Mouse (Mus musculus) cortical plate, adult 2 months (tissue): ENCODE measurements around the gene Slc25a27. TPM values are rescaled to one million over a fixed set of nuclear protein-coding genes. Genes with fewer than 3 reads are reported as not detected.
A peak's percentile ranks its signal among the peaks of the same experiment; 100 is the strongest.

Experiments used
- H3K27ac ChIP-seq: fragments of 200-500 bp; 2 replicates; pipeline ENCODE4 v1.5.1; 2012; ENCODE audit warnings: low read length, control low read depth, inconsistent platforms; ENCODE audit not compliant: insufficient read depth
- H3K4me1 ChIP-seq: fragments of 200-500 bp; 2 replicates; pipeline ENCODE4 v1.6.1; 2011; ENCODE audit warnings: low read length; ENCODE audit not compliant: control insufficient read depth, insufficient read depth
- H3K4me3 ChIP-seq: fragments of 200-500 bp; 2 replicates; pipeline ENCODE4 v1.5.1; 2011; ENCODE audit warnings: mild to moderate bottlenecking, low read length, control low read depth; ENCODE audit not compliant: insufficient read depth
- CTCF ChIP-seq: fragments of 200-500 bp; IDR thresholded peaks from 2 replicates; pipeline ENCODE4 v1.5.1; 2011; ENCODE audit warnings: mild to moderate bottlenecking, control low read depth, low read length; ENCODE audit not compliant: insufficient read depth; ENCODE audit errors: extremely low read depth
- POLR2A ChIP-seq: fragments of 200-500 bp; IDR thresholded peaks from 2 replicates; pipeline ENCODE4 v1.6.1; 2011; ENCODE audit warnings: mild to moderate bottlenecking, low read length, control low read depth; ENCODE audit not compliant: insufficient read depth; ENCODE audit errors: extremely low read depth
- polyA plus RNA-seq: library from polyadenylated mRNA; depleted of rRNA; stranded (reverse); fragments of >200 nt; gene quantifications from 2 replicates; pipeline ENCODE4 v1.2.3, GENCODE M21; 2012; rRNA removed

Gene Slc25a27
- 51.5 and 58.2 TPM in 2 replicates for polyA plus RNA-seq

- TF ChIP-seq POLR2A (no peak), CTCF (no peak)
- peaks cover 4% of the 10 kb centered on the region; the same call in 1 of the 2 replicates for H3K4me1 ChIP-seq
Observed at GRCm38 (mm10) chr17:43666576-43667289, at the start of gene Slc25a27. Gene Slc25a27, minus strand, starts transcription at chr17:43667214.

GRCm38 (mm10) chr17:43716601-43717000, 49.6 kb upstream of the Slc25a27 start:
- peaks cover 2% of the 10 kb centered on the region; the same call in 1 of the 2 replicates for H3K4me1 ChIP-seq
- TF ChIP-seq CTCF, result no peak
- TF ChIP-seq POLR2A, result no peak
- H3K4me3 ChIP-seq, result no peak overlapping the region
- H3K27ac ChIP-seq, result no peak overlapping the region

More at GRCm38 (mm10) chr17:43666576-43667289, at the start of gene Slc25a27:
- H3K27ac ChIP-seq, result peak within 1 kb of the TSS; percentile 72
- H3K4me3 ChIP-seq, result peak within 1 kb of the TSS; percentile 94

GRCm38 (mm10) chr17:43714191-43714590, 47.2 kb upstream of the Slc25a27 start:
- H3K4me1 ChIP-seq, result peaks cover 2% of the 10 kb centered on the region; the same call in 1 of the 2 replicates
- TF ChIP-seq POLR2A (no peak), CTCF (no peak)
- no peak overlapping the region for H3K27ac ChIP-seq
- no peak overlapping the region for H3K4me3 ChIP-seq

- no peak overlapping the region for H3K4me3 ChIP-seq
- H3K4me1 ChIP-seq, result peaks cover 2% of the 10 kb centered on the region; the same call in 1 of the 2 replicates
- TF ChIP-seq CTCF (no peak), POLR2A (no peak)
- H3K27ac ChIP-seq, result no peak overlapping the region
Observed at GRCm38 (mm10) chr17:43711557-43712352, 44.7 kb upstream of the Slc25a27 start.

GRCm38 (mm10) chr17:43707254-43707653, 40.2 kb upstream of the Slc25a27 start:
- no peak for TF ChIP-seq CTCF
- TF ChIP-seq POLR2A, result no peak
- Histone ChIP-seq H3K4me1 (peaks cover 2% of the 10 kb centered on the region; the same call in 1 of the 2 replicates), H3K27ac (no peak overlapping the region), H3K4me3 (no peak overlapping the region)

GRCm38 (mm10) chr17:43706749-43707148, 39.7 kb upstream of the Slc25a27 start:
- no peak overlapping the region for H3K27ac ChIP-seq
- H3K4me3 ChIP-seq, result no peak overlapping the region
- TF ChIP-seq CTCF (no peak), POLR2A (no peak)
- peaks cover under 1% of the 10 kb centered on the region; the same call in 1 of the 2 replicates for H3K4me1 ChIP-seq

GRCm38 (mm10) chr17:43704216-43704930, 37.4 kb upstream of the Slc25a27 start:
- H3K4me1 ChIP-seq, result no peaks in the 10 kb centered on the region
- H3K4me3 ChIP-seq, result no peak overlapping the region
- no peak for TF ChIP-seq POLR2A
- no peak for TF ChIP-seq CTCF
- no peak overlapping the region for H3K27ac ChIP-seq

GRCm38 (mm10) chr17:43701060-43701459, 34.0 kb upstream of the Slc25a27 start:
- H3K27ac ChIP-seq, result no peak overlapping the region
- no peaks in the 10 kb centered on the region for H3K4me1 ChIP-seq
- H3K4me3 ChIP-seq, result no peak overlapping the region
- TF ChIP-seq CTCF, result peak; percentile 67
- no peak for TF ChIP-seq POLR2A

- Histone ChIP-seq H3K4me3 (no peak overlapping the region), H3K4me1 (no peaks in the 10 kb centered on the region), H3K27ac (no peak overlapping the region)
- TF ChIP-seq POLR2A (no peak), CTCF (peak; percentile 84)
Observed at GRCm38 (mm10) chr17:43698997-43699649, 32.1 kb upstream of the Slc25a27 start.
